Mouse (Mus musculus) inflammation-experienced regulatory T-cells, adult 16 weeks (primary cell): ENCODE measurements around the gene Gm20914. TPM values are rescaled to one million over a fixed set of nuclear protein-coding genes. Genes with fewer than 3 reads are reported as not detected.

Experiments used
- polyA plus RNA-seq: library from polyadenylated mRNA; unstranded; fragments of 100-300 nt; shearing (Covaris generic); gene quantifications from one replicate; pipeline ENCODE4 v1.2.1, GENCODE M21; 2017

The Gm20914 gene
- polyA plus RNA-seq = not detected

GRCm38 (mm10) chrY:5725678-5726077 lies at the start of gene Gm20914:
Gm20914 (plus strand) TSS chrY:5725978.

Other genes with a start within 250 kb of the Gm20914 start
- not detected for gene Gm21854, start 69.0 kb upstream of the Gm20914 start, polyA plus RNA-seq
- not detected for gene Gm28171, start 67.4 kb downstream of the Gm20914 start, polyA plus RNA-seq
- not detected for gene Gm21778, start 216.5 kb downstream of the Gm20914 start, polyA plus RNA-seq